Mouse (Mus musculus) right cerebral cortex, adult 2 months (tissue): ENCODE data around the gene Gm28051.
A peak's percentile ranks its signal among the peaks of the same experiment; 100 is the strongest.

Source experiments
- DNase-seq, 2 experiments: peaks; one replicate each; pipeline ENCODE4 v3.0.0; 2021 to 2022; ENCODE audit warnings: low spot score in 2 of 2

Gene Gm28051

DNA sequence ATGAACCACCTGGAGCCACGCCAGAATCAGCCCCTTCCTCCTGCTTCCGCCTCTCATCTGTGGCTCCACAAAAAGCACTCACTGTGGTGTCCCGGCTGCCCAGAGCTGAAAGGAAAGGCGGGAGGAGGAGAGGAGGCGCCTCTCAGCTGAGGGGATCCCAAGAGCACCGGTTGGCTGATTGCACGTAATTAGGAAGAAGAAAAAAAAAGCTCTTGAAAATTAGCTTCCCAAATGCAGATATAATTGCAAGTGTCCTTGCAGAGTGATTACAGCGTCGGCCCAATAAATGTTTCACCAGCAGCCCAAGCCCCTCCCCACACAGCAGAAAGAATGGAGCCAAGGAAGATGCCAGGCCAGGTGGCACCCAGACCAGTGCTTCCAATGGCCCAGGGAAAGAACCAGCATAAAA lies 72.0 kb downstream of the Gm28051 start:
- no peak for DNase-seq

DNA sequence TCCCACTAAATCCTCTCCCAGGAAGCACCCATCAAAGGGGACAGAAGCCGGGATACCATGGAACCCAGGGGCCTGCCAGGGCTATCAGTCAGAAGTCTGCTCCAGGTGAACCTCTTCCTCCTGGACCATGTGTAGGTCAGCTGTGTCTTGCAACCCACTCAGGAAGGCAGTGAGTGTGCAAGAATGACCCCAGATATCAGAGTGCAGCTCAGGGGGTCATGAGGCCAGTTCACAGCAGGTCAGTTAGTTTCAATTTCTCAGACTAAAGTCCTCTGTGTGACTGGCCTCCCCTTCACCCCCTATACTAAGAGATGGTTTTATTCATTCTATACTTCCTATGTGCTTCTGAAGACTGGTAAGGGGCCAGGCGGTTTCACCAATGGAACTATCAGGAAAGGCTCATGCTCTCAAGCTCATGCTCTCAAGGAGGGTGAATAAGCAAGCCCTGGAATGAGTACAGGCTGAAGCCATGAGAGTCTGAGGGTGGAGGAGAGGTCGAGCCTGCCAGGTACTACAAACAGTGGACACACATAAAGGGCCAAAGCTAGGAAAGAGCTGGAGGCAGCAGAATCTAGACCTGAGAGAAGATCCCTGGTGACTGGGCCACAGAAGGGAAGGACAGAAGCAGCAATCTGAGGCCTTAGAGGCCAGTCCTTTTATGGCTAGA lies 72.7 kb downstream of the Gm28051 start:
- no peak for DNase-seq

DNA sequence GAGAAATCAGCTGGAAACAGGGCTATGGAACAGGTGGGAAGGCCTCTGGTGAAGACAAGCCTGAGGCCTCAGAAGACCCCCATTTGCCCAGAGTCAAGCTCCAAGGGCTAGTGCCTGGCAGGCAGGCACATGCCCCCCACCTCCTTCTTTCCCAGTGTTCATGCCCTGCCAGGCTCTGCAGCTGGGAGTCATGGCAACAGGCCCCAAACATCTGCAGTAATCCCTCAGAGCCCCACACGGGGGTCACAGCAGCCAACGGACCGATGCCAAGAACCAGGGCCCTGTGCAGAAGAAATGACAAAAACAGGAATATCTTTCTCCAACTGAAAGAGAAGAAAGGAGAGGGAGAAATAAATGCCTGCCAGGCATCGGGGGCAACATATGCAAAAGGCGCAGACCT lies 73.6 kb downstream of the Gm28051 start:
- no peak for DNase-seq

DNA sequence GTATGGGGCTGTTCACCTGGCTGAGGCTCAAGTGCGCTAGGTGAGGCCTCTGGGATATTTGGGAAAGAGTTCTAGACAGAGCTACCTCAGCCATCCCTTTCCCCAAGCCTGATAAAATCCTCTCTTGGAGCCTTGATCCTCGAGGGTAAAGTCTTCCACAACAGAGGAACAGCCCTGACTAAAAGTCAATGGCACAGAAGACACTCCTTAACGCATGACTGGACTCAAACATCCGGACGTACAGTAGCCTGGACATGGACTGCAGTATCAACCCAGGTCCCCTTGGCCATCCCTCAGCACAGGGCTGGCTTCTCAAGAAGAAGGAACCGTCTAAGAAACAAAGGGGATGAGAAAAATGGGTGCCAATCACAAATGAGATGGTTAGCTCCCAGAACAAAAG lies 74.1 kb downstream of the Gm28051 start:
- DNase-seq, result no peak

DNA sequence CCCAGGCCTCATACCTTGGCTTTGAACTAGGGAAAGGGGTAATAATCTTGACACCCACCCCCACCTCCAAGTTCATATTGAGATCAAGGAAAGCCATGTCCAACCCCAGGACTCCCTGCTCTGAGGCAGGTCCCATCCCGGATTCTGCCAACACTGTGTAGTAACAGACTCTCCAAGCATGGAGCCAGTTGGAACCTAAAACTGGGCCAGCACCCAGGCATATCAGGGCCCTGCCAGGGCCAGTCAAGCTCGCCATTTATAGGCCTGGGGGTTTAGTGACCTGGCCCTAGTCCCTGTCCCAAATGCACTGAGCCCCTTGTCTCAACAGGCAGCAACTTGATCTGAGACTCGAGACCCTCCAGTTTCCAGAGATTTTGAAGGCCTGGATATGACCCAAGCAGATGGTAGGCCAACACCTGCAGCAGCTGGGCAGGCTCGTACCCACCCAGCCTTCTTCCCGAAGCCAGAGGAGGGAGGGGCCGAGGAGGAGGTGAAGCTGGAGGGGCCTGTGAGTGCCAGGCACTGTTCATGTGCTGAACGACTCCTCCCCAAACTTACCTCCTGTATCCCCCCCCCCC lies 74.8 kb downstream of the Gm28051 start:
- DNase-seq, result no peak

DNA sequence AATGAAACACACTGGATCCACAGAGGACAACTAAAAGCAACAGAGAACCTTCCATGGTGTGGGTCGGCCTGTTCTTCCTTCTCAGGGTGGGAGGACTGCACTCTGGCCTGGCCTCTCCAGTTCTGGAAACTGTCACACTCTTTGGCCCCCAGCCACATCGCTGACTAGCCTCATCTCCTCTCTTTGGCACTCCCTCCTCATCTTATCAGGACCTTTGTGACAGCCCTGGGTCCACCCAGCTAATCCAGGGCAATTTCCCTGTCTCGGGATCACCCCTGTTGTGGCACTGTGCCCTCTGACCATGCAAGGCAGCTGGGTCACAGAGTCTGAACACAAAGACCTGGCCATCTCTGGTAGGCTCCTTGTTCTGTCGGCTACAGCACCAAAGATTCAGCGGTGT lies 75.5 kb downstream of the Gm28051 start:
- DNase-seq, result no peak

DNA sequence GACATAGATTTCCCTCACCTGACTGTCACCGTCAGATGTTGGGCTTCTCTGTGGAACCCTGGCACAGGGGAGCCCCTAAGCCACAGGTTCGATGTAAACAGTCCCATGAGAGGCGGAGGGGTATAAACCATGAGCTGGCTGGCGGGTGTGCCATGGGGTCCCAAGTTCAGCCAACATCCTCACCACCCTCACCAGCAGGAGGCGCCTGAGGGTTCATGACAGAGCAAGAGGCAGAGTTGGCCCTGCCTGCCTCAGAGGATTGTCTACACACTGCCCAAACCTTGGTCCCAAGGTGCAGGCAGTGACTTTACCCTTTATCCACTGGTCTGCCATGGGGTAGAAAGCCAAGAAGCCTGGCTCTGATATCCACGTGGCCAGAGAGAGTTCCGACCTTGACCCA lies 76.0 kb downstream of the Gm28051 start:
- no peak for DNase-seq

DNA sequence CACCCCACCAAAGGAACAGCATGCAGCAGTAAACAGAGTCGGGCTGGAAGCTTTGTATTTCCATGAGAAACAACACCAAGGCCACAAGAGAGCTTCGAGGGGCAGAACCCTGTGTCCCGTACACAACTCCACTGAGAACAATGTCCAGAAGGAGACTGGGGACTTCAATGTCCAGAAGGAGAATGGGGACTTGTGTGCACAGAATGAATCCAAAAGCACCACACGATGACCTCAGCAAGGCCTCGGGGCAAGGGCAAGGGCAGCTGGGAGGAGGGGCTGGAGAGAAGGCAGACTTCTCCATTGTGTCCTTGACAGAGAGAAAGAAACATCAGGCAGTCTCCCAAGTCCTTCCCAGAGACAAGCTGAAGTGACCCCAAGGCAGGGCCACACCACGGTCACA lies 78.7 kb downstream of the Gm28051 start:
- no peak for DNase-seq

DNA sequence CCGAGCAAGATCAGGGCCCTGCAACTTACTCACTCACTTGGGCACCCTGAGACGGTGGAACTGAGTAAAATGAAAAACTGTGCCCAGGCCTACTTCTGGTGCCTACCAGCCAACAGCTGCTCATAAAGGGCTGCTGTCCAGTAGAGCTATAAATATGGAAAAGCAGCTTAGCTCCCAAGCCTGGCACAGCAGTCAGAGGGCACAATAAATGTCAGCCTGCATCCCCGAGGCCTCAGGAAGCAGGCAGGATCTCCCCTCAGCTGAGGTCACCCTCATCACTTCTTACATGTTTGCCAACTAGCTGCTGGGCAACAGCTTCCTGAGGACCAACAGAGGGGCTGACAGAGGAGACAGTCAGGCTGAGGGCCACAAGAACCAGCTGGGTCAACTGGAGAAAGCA lies 80.5 kb downstream of the Gm28051 start:
- no peak for DNase-seq

DNA sequence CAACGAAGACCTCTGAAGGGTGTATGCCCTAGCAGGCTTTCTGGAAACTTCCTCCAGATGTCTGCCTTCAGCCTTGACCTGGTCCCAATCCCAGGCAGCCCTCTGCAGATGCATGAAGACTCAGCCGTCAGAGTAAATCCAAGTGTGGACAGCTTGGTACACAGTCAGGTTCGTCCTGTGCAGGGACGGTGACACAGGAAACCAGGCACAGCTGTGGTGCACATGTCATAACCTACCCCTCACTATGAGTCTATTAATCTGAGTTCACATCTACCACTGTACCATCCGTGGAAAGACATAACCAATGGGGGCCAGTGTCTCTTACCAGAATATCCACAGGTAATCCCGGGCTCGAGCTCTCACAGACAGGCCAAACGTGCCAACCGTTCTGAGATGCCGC lies 83.0 kb downstream of the Gm28051 start:
- DNase-seq, result no peak

DNA sequence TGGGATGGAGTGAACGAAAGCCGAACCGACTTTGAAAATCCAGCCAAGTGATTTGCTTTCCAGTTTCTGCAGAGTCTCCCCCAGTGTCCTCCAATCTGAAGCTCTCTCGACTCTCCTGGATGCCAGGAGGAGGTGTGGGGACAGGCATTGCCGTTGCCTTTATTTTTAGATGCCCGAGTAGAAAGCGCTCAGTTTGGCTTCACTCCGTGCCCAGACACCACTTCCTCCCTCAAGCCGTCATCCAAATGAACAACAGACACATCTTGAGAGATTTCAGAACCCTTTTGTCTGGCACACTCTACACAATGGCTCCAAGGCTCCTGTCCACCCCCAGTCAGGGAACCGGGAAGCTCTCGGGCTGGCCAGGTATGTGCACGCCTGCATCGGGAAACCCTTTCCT lies 83.4 kb downstream of the Gm28051 start:
- DNase-seq, result peak; percentile 44 to 48

DNA sequence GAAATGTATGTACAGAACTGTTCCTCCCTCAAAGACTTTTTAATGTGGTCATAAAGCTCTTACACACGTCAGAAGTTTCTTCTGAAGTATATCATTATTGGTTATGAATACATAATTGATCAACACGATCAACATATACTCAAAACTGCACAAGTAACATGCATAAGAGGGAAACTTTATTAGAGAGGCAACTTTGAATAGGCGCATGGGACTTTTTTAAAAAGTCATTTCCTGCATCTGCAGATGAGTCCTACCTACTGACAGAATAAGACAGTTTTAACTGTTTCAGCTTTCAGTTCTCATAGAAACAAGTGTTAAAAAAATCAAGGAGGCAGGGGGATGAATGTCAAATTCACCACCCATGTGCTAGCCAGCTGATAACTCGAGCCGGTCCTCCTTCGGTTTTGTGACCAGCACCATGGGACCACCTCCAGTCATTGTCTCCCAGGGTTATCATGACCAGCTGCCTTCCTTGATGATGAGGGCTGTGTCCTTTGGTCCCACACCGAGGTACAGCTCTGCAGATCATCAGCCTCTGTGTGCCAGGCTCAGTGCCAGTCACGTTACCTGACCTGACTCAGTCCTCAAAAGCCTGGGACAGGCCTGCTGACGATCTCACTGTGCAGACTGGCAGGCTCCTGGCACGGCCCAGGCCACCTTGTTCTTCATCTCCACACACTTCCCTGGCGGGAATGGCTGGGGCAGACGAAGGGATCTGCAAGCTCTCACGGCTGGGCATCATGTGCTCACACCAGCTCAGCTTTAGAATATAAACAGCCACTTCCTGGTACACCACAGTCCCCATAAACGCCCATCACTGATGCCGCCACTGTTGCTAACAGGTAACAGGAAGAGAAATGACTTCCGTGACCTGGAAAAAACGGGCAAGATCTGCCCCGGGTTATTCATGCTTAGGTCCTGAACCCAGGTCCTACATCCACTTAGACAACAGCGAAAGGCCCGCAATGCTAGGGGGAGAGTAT lies 84.4 kb downstream of the Gm28051 start:
- no peak for DNase-seq

DNA sequence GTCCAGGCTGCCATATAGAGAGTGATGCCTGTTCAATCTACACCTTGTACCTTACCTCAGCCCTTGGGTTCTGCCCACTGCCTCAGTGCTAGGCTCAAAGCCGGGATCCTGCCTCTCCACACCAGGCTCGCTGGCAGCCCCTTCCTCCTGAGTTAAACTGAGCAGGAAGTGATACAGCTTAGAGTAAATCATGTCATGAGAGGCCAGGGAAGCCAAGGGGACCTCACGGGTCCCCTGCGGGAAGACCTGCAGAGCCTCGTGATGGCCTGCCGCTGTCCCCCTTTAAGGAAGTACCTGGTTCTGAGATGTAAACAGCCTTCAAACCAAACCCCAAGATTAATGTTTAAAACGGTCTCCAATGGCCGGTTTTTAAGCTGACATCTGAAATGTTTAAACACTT lies 85.4 kb downstream of the Gm28051 start:
- DNase-seq, result no peak

DNA sequence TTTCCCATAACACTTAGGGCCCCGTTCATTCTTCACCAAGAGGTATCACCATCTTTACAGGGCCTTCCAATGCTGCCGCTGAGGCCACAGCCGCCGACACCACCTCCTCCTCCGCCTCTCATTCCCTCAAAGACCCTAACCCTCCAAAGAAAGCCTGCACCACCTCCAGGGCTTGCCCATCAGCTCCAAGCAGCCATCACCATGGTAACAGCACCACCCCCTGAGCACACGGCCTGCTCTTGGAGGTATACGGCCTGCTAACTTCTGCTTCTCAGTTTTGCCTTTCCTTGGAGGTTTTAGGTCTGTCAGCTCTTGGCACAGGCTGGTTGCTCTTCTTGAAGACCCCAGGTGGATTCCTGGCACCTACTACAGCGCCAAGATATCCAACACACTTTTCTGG lies 86.7 kb downstream of the Gm28051 start:
- no peak for DNase-seq
